Mouse (Mus musculus) C2C12 (cell line): Measurements from ENCODE around the gene Sp9. TPM values are rescaled to one million over a fixed set of nuclear protein-coding genes. Genes with fewer than 3 reads are reported as not detected.

Source experiments
- H3K27me3 ChIP-seq: one replicate; pipeline ENCODE4 v1.6.1; 2011; ENCODE audit not compliant: control insufficient read depth, insufficient read depth, insufficient read length
- H3K36me3 ChIP-seq: one replicate; pipeline ENCODE4 v1.6.1; 2011; ENCODE audit not compliant: control insufficient read depth, insufficient read depth
- H3K4me3 ChIP-seq: one replicate; pipeline ENCODE4 v1.5.1; 2011; ENCODE audit warnings: mild to moderate bottlenecking, control low read depth; ENCODE audit not compliant: poor library complexity, insufficient read depth, severe bottlenecking
- H3K79me2 ChIP-seq: one replicate; pipeline ENCODE4 v1.6.1; 2011; ENCODE audit not compliant: control insufficient read depth, insufficient read depth
- H3K79me3 ChIP-seq: one replicate; pipeline ENCODE4 v1.6.1; 2011; ENCODE audit warnings: low read depth, control low read depth
- H3ac ChIP-seq: one replicate; pipeline ENCODE3; 2011; ENCODE audit warnings: low read depth; ENCODE audit not compliant: control insufficient read depth, insufficient read length
- CEBPB ChIP-seq: IDR thresholded peaks from one replicate; pipeline ENCODE4 v1.6.1; 2011; ENCODE audit warnings: low read depth, mild to moderate bottlenecking, control low read depth, moderate library complexity
- CTCF ChIP-seq: IDR thresholded peaks from one replicate; pipeline ENCODE4 v1.5.1; 2011; ENCODE audit not compliant: control insufficient read depth, insufficient read depth, insufficient read length
- FOSL1 ChIP-seq: IDR thresholded peaks from one replicate; pipeline ENCODE4 v1.8.0; 2011; ENCODE audit warnings: mild to moderate bottlenecking, low read length; ENCODE audit not compliant: poor library complexity, insufficient read depth, severe bottlenecking
- MAX ChIP-seq: IDR thresholded peaks from one replicate; pipeline ENCODE4 v1.6.1; 2011; ENCODE audit warnings: mild to moderate bottlenecking, control low read depth
- MYOD1 ChIP-seq: IDR thresholded peaks from one replicate; pipeline ENCODE4 v1.6.1; 2011; ENCODE audit warnings: low read depth; ENCODE audit not compliant: control insufficient read depth, insufficient read length
- MYOG ChIP-seq: IDR thresholded peaks from one replicate; pipeline ENCODE4 v1.6.1; 2011; ENCODE audit not compliant: control insufficient read depth, insufficient read length; ENCODE audit errors: extremely low read depth
- USF1 ChIP-seq: IDR thresholded peaks from one replicate; pipeline ENCODE4 v1.6.1; 2011; ENCODE audit warnings: low read depth, mild to moderate bottlenecking, control low read depth, moderate library complexity
- polyA plus RNA-seq: library from polyadenylated mRNA; unstranded; fragments of >200 nt; fragmentation: generic; extraction: Trizol; gene quantifications from one replicate; pipeline ENCODE4 v1.2.1, GENCODE M21; 2012; ENCODE audit warnings: missing spikeins

The Sp9 gene
- polyA plus RNA-seq, 1 experiment, result 0.02 TPM

DNA sequence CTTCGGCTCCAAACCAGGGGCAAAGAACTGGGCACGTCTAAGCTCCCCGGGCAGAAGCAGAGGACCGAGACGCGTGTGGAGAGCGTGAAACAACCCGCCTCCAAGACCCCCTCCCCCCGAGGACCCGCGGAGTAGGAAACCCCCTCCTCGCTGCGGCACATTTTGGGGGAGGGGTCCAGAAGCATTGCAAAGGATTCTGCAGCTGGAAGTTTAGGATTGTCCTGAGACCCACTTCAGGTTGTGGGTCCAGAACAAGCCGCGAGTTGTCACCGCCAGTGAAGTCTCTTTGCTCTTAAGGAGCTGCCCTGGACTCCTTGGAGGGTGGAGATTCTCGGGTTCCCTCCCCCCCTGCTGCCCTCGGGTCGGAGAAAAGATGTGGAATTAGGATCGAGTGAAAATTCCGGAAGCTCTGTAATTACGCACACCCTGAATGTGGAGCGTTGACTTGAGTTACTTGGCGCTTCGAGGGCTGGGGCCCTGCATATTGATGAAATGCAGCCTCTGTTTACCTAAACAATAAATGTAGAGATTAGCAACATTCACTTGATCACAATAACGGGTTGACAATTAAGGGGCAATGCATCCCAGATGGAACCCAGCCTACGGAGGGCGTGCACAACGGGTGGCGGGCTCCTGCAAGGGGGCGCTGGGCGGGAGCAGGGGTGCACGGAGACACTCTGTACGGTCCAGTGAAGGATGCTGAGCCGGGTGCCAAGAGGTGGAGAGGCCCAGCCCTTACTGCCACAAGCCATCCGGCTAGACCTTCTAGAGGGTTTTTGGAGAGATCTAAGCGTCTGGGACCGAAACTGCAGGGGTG is 7.7 kb upstream of the Sp9 start:
- Histone ChIP-seq H3K27me3 (no peaks in the 10 kb centered on the region), H3ac (no peak overlapping the region), H3K79me2 (no peaks in the 10 kb centered on the region), H3K36me3 (no peaks in the 10 kb centered on the region), H3K4me3 (no peak overlapping the region), H3K79me3 (no peaks in the 10 kb centered on the region)
- no peak for TF ChIP-seq MYOG
- no peak for TF ChIP-seq MAX
- TF ChIP-seq CTCF, result no peak

DNA sequence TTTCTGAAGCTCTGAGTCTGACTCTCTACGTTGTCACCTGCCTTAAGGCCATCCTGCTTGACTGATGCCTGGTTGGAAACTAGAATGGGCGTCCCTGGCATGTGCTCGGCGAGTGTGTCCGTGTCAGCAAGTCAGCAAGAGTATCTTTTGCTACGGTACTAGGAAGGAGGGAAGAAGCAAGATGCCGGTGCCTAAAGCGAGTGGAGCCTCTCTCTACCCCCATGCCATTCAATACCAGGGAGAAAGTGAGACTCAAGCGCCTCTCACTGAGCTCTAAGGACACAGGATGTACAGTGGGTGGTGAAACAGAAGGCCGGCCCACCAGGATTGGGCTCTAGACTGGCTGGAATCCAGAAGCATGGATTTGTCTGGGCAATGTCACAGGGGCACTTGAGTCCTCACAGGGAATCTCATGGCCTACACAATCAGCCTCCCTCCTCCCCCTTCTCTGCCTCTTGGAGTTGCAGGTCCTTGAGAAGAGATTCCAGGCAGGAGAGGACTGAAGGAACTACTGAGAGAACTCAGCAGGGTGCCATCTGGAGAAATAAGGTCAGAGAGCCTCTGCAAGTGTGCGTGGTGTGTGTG is 7.0 kb upstream of the Sp9 start:
- TF ChIP-seq MAX, result no peak
- TF ChIP-seq USF1, result no peak
- TF ChIP-seq MYOD1, result no peak
- no peak for TF ChIP-seq CTCF
- no peak for TF ChIP-seq MYOG
- TF ChIP-seq CEBPB, result no peak
- TF ChIP-seq FOSL1, result no peak
- no peak overlapping the region for H3K4me3 ChIP-seq
- no peaks in the 10 kb centered on the region for H3K79me2 ChIP-seq
- no peaks in the 10 kb centered on the region for H3K27me3 ChIP-seq
- H3K36me3 ChIP-seq, result no peaks in the 10 kb centered on the region
- no peaks in the 10 kb centered on the region for H3K79me3 ChIP-seq
- H3ac ChIP-seq, result no peak overlapping the region

DNA sequence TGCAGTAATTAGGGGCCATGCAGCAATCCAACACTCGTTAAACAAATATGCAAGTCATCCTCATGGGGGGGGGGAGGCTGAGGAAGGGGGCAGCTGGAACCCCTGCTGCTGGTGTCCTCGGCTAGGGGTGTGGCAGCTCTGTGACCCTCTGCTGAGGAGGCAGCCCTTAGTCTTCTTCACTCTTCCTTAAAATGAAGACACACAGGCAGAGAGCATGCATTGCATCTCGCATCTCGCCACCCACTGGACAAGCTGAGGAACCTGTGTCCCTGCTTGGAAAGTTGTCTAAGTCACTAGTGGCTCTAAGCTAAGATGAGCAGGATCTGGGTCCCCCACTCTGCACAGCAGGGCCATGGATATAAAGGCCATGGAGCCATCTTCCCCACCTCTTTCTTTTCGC is 5.7 kb upstream of the Sp9 start:
- Histone ChIP-seq H3K4me3 (no peak overlapping the region), H3ac (no peak overlapping the region), H3K79me3 (no peaks in the 10 kb centered on the region), H3K36me3 (no peaks in the 10 kb centered on the region), H3K27me3 (peaks cover 6% of the 10 kb centered on the region), H3K79me2 (no peaks in the 10 kb centered on the region)
- TF ChIP-seq MYOD1, result no peak

DNA sequence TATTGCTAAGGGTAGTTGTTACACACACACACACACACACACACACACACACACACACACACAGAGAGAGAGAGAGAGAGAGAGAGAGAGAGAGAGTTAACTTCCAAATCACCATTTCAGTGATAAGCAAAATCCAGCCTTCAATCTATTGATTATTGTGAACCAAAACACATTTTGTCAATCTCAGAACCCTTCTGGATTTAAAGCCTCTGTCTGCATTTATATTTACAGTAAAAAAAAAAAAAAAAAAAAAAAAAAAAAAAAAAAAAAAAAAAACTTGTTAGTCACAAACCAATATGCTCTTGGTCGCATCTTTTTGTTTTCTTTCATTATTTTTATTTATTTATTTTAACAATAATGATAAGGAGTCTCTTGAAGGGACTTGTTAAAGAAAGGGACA is 5.1 kb upstream of the Sp9 start:
- H3K36me3 ChIP-seq, result no peaks in the 10 kb centered on the region
- H3K79me2 ChIP-seq, result no peaks in the 10 kb centered on the region
- no peak overlapping the region for H3K4me3 ChIP-seq
- H3ac ChIP-seq, result no peak overlapping the region
- peaks cover 12% of the 10 kb centered on the region for H3K27me3 ChIP-seq
- no peaks in the 10 kb centered on the region for H3K79me3 ChIP-seq
- TF ChIP-seq CEBPB (no peak), FOSL1 (no peak), MYOD1 (no peak), CTCF (no peak), MAX (no peak)

DNA sequence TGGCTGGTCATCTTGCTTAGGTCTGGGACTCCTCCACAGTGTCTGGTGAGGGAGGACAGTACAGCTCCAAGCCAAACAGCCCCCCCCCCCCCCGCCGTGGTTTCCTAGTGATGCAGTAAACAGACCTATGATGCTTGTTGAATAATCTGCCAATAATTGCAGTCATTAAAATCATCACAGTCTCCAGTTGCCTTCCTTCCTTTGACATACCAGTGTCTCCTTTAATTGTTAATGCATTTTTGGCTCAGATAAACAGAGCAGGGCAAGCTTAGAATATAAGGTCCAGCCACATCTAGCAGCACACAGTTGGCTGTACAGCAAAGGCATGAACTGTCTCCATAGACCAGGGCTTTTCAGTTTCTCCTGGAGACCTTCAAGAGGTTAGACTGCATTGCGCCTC is 4.5 kb upstream of the Sp9 start:
- Histone ChIP-seq H3K79me2 (no peaks in the 10 kb centered on the region), H3K4me3 (no peak overlapping the region), H3K79me3 (no peaks in the 10 kb centered on the region), H3K27me3 (peaks cover 16% of the 10 kb centered on the region), H3K36me3 (no peaks in the 10 kb centered on the region), H3ac (no peak overlapping the region)
- TF ChIP-seq CTCF, result no peak
- no peak for TF ChIP-seq MAX
- TF ChIP-seq MYOG, result no peak
- TF ChIP-seq FOSL1, result no peak
- TF ChIP-seq USF1, result no peak
- TF ChIP-seq CEBPB, result no peak
- TF ChIP-seq MYOD1, result no peak

DNA sequence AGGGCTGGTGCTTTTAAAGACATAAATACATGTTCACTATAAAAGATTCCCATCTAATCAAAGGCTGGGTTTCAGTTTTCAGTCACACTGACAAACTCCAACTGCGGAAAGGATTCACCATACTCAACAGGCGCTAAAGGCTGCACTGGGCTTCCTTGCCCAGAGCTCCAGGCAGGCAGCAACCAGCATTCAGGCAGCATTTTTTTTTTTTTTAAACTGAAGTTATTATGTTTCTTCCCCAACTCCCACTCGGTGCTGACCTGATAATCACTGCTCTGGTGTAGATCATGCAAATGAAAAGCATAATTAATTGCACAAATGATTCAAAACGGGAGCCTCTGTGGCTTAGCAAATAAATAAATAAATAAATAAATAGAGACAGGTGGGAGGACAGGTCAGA is 3.9 kb upstream of the Sp9 start:
- no peaks in the 10 kb centered on the region for H3K79me2 ChIP-seq
- no peak overlapping the region for H3ac ChIP-seq
- H3K36me3 ChIP-seq, result no peaks in the 10 kb centered on the region
- no peak for TF ChIP-seq MAX
- no peak for TF ChIP-seq USF1
- TF ChIP-seq CTCF, result no peak
- TF ChIP-seq FOSL1, result no peak
- no peak for TF ChIP-seq CEBPB
- no peak for TF ChIP-seq MYOG
- TF ChIP-seq MYOD1, result no peak
- no peaks in the 10 kb centered on the region for H3K79me3 ChIP-seq
- peaks cover 21% of the 10 kb centered on the region for H3K27me3 ChIP-seq
- H3K4me3 ChIP-seq, result no peak overlapping the region
